Mouse (Mus musculus) kidney, embryonic 16.5 days (tissue): ENCODE results near the gene Ulk4. TPM values are rescaled to one million over a fixed set of nuclear protein-coding genes. Genes with fewer than 3 reads are reported as not detected.

Source experiments
- ATAC-seq: fragments of 200-750 bp; cut with Nextera tagmentation; 2 replicates; pipeline ENCODE4 v1.8.0; 2017; ENCODE audit warnings: moderate TSS enrichment; ENCODE audit not compliant: low FRiP score, low TSS enrichment
- H3K27ac ChIP-seq: fragments of 300-500 bp; sonication (generic); 2 replicates; pipeline ENCODE4 v1.5.1; 2014; ENCODE audit warnings: low read length
- H3K27me3 ChIP-seq: fragments of 300-500 bp; sonication (generic); 2 replicates; pipeline ENCODE4 v1.6.1; 2014; ENCODE audit warnings: low read length, control low read depth, mixed read lengths; ENCODE audit not compliant: insufficient read depth
- H3K36me3 ChIP-seq: fragments of 300-500 bp; sonication (generic); 2 replicates; pipeline ENCODE4 v1.6.1; 2014; ENCODE audit warnings: low read length, control low read depth, mixed read lengths; ENCODE audit not compliant: insufficient read depth
- H3K4me1 ChIP-seq: fragments of 300-500 bp; sonication (generic); 2 replicates; pipeline ENCODE4 v1.6.1; 2014; ENCODE audit warnings: low read length, control low read depth, mixed read lengths; ENCODE audit not compliant: insufficient read depth
- H3K4me2 ChIP-seq: fragments of 300-500 bp; sonication (generic); replicated peaks from 2 replicates; pipeline ENCODE4 v1.6.1; 2014; ENCODE audit warnings: low read depth, low read length
- H3K4me3 ChIP-seq: fragments of 300-500 bp; sonication (generic); 2 replicates; pipeline ENCODE4 v1.5.1; 2014; ENCODE audit warnings: mild to moderate bottlenecking, low read length
- H3K9ac ChIP-seq: fragments of 300-500 bp; sonication (generic); replicated peaks from 2 replicates; pipeline ENCODE4 v1.6.1; 2014; ENCODE audit warnings: low read length
- H3K9me3 ChIP-seq: fragments of 300-500 bp; sonication (generic); 2 replicates; pipeline ENCODE4 v1.6.1; 2016; ENCODE audit warnings: low read length, control low read depth
- WGBS: fragments of 180-500 bp; shearing (Covaris S2); extraction: QIAGEN DNeasy Blood & Tissue Kit; methylation state at CpG from one replicate; pipeline ENCODE4 v1.1.7; 2014; 5-methylcytosine and 5-hydroxymethylcytosine counted together
- polyA plus RNA-seq: library from polyadenylated mRNA; unstranded; fragments of >200 nt; fragmentation: Nextera tagmentation; extraction: Ambion mirVana; gene quantifications from 2 replicates; pipeline ENCODE4 v1.2.1, GENCODE M21; 2015

Ulk4 gene
- polyA plus RNA-seq, 1 experiment from 2014 or later: 148 TPM

DNA sequence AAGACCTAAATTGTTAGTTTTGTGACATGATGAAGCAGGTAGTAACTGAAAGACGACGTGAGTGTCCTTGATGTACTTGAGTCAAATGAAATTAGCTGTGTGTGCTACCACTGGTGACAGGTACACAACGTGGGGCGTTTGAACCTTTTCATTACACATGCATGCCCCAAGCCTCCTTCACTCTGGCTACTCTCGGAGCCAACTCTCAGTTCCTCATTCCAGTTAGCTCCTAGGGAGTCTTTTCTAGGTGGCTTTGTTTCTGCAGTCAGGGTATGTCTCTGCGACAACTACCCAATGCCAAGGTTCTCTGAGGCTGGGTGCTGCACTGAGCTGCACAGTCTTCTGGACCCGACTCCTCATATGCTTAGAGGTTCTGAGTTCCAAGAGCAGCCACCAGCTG is 100.6 kb downstream of the Ulk4 start:
- H3K4me3 ChIP-seq: no peak overlapping the region
- 91% methylated on average over 7 of the region's 7 CpGs for WGBS
- peaks cover 9% of the 10 kb centered on the region for H3K9me3 ChIP-seq
- H3K4me2 ChIP-seq: no peak overlapping the region
- no peaks in the 10 kb centered on the region for H3K4me1 ChIP-seq
- no peak overlapping the region for H3K9ac ChIP-seq
- no peaks in the 10 kb centered on the region for H3K27me3 ChIP-seq
- no peak for ATAC-seq
- peaks cover 8% of the 10 kb centered on the region; the same call in 1 of the 2 replicates for H3K36me3 ChIP-seq
- H3K27ac ChIP-seq: no peak overlapping the region

DNA sequence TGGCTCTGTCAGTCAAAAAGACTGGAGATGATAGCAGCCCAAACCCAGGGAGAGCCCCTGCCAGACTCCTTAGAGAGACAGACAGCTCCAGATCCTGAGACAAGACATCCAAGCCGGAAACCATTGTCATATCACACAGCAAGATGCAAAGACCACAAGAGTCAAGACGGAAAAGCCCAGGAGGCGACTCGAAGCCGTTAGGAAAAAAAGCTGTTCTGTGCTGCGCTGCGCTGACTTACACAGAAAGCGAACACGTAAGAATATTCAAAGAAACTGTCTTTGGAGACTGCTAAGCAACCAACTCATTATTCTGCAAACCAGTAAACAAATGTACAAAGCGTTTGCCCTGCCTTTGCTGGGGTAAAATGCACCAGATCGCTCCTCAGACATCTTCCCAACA is 101.8 kb downstream of the Ulk4 start:
- WGBS: 90% methylated on average over 11 of the region's 11 CpGs
- Histone ChIP-seq H3K4me1 (no peaks in the 10 kb centered on the region), H3K4me2 (no peak overlapping the region), H3K4me3 (no peak overlapping the region), H3K27ac (no peak overlapping the region), H3K27me3 (no peaks in the 10 kb centered on the region), H3K36me3 (peaks cover 8% of the 10 kb centered on the region; the same call in 1 of the 2 replicates), H3K9me3 (peaks cover 9% of the 10 kb centered on the region), H3K9ac (no peak overlapping the region)
- ATAC-seq: no peak

DNA sequence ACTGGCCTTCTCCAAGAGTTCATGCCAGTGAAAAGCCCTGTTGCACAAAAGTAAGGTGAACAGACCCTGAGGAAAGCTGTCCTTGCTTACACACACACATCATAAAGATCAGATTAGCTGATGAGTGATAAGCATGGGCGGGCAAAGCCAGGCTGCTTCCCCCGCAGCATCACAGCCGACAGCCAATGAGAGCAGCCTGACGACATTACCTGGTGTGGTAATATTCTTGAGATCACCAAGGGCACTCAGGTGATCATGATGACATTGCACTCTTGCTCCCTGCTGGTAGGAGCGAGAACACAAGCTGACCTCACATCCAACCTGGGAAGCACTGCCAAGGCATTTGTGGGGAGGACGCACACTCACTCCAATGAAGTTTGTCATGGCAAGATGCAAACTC is 104.9 kb downstream of the Ulk4 start:
- Histone ChIP-seq H3K27ac (no peak overlapping the region), H3K27me3 (no peaks in the 10 kb centered on the region), H3K9ac (no peak overlapping the region), H3K4me2 (no peak overlapping the region), H3K9me3 (no peaks in the 10 kb centered on the region), H3K4me1 (no peaks in the 10 kb centered on the region), H3K36me3 (no peaks in the 10 kb centered on the region), H3K4me3 (no peak overlapping the region)
- WGBS: 84% methylated on average over 6 of the region's 6 CpGs
- no peak for ATAC-seq

DNA sequence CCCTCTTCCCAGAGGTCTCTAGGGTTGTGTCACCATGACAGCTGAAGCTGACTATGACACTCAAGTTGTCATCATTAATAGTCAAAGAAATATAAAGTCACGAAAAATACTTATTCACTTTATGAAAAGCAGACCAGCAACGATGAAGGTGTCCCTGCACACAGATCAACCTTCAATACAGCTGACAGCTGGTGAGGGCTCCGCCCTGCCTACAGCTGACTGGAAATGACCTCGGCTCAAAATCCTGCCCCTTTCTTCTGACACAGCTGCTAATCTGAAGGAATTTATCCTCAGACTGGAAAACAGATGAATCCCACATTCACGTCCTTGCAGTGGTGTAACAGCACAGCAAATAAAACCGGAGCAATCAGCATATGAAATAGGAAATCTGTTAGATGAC is 105.4 kb downstream of the Ulk4 start:
- 80% methylated on average over 6 of the region's 6 CpGs for WGBS
- no peaks in the 10 kb centered on the region for H3K27me3 ChIP-seq
- H3K4me1 ChIP-seq: no peaks in the 10 kb centered on the region
- ATAC-seq: no peak
- no peak overlapping the region for H3K9ac ChIP-seq
- H3K4me3 ChIP-seq: no peak overlapping the region
- no peak overlapping the region for H3K4me2 ChIP-seq
- no peaks in the 10 kb centered on the region for H3K36me3 ChIP-seq
- H3K27ac ChIP-seq: no peak overlapping the region
- H3K9me3 ChIP-seq: no peaks in the 10 kb centered on the region

DNA sequence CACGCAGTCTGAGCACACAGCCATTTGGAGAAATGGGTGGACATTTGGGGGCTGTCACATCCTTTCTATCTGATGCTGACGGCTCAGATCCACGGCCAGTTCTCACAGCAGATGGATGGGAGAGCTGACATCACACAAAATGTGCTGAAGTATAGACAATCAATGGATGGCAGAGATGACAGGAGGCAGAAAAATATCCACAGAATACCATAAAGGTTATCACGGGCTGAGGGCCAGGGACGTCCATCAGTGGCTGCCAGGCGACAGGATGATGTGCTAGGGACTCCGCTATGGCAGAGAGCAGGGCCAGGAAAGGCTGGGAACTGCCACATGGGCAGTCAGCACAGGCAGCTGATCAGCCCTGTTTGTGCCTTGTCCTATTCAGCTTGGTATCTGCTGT is 112.4 kb downstream of the Ulk4 start:
- WGBS: 90% methylated on average over 7 of the region's 7 CpGs
- Histone ChIP-seq H3K9ac (no peak overlapping the region), H3K27ac (no peak overlapping the region)

DNA sequence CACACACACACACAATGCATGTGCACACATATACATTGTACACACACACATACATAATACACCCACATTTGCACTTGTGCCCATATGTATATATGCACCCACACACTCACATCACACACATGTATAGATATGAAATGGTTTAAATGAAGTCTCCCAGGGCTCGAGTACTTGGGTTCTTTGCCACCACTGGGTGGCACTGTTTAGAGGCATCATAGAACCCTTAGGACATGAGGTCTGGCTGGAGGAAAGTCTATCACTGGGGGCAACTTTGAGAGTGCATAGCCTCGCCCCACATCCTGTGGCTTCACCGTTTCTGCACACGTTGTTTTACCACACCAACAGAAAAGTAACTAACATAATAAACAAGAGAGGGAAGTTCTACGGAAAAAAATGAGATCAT is 114.2 kb downstream of the Ulk4 start:
- no peak for ATAC-seq
- H3K4me1 ChIP-seq: no peaks in the 10 kb centered on the region
- 41% methylated on average over 5 of the region's 5 CpGs for WGBS

More for the DNA sequence above, 112.4 kb downstream of the Ulk4 start:
- no peak for ATAC-seq
- Histone ChIP-seq H3K4me1 (no peaks in the 10 kb centered on the region), H3K4me2 (no peak overlapping the region), H3K4me3 (no peak overlapping the region), H3K27me3 (no peaks in the 10 kb centered on the region), H3K36me3 (0 out of 2 replicates have a peak, but pooled peaks cover 2% of the 10 kb centered on the region), H3K9me3 (no peaks in the 10 kb centered on the region)

DNA sequence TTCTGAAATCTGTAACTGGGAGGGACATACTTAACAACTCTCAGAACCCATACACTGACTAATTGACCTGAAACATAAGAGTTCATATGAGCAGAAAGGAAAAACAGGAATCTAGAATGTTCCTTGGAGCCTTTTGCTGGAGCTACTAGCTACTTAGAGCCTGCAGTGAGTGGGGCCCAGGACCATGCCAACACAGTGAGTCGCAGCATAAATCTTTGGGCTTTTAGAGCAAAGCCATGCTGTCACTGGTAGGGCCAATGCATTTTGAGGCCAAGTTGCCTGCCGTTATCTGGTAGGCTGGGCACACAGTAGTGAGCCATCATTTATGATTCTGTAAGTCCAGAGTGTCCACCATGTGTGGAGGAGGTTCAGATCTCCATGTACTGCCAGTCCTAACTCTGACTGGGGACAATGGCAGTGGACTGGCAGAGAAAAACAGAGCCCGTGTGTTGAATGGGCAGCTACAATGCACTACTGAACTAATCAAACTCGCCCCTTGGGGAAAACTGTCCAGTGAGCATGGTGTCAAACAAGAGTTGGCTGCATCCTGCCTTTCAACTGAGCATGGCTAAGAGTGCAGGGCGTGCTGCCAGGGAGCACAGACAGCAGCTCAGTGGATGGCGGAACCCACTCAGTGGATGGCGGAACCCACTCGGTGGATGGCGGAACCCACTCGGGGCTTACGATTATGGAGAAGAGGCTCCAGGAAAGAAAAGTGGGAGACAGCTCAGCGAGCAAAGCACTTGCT is 115.0 kb downstream of the Ulk4 start:
- Histone ChIP-seq H3K4me2 (no peak overlapping the region), H3K9ac (no peak overlapping the region), H3K27ac (no peak overlapping the region), H3K4me3 (no peak overlapping the region), H3K27me3 (no peaks in the 10 kb centered on the region), H3K9me3 (no peaks in the 10 kb centered on the region), H3K4me1 (no peaks in the 10 kb centered on the region), H3K36me3 (0 out of 2 replicates have a peak, but pooled peaks cover 2% of the 10 kb centered on the region)
- no peak for ATAC-seq
- WGBS: 90% methylated on average over 12 of the region's 12 CpGs

More for the DNA sequence above, 114.2 kb downstream of the Ulk4 start:
- Histone ChIP-seq H3K4me2 (no peak overlapping the region), H3K9me3 (no peaks in the 10 kb centered on the region), H3K36me3 (0 out of 2 replicates have a peak, but pooled peaks cover 2% of the 10 kb centered on the region), H3K9ac (no peak overlapping the region), H3K27ac (no peak overlapping the region), H3K27me3 (no peaks in the 10 kb centered on the region), H3K4me3 (no peak overlapping the region)

DNA sequence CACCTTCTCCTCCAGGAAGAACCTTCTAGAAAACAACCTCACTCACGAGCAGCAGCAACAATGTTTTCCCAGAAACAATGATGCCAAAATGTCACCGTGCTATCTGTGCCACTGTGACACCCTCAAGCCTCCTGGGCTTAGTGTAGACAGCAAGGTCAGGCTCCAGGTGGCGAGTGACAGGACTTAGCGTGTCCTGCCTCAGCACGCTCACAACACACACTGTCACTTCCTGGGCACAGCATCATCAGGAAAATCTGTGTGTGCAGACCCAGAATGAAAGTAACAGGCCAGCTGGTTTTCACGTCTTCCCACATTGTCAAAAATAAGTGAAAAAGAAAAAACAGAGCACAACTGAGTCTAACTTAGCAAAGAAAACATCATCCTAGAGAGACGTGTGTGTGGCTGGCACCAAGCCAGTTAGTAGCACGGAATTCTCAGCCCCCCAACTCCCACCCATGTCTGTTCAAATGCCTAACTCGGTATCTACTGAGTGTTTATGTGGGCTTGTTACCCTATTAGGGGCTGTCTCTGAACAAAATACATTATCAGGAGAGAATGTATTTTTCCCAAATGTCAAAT is 120.7 kb downstream of the Ulk4 start:
- Histone ChIP-seq H3K4me2 (no peak overlapping the region), H3K4me3 (no peak overlapping the region), H3K36me3 (0 out of 2 replicates have a peak, but pooled peaks cover 2% of the 10 kb centered on the region), H3K4me1 (peaks cover 3% of the 10 kb centered on the region; the same call in 1 of the 2 replicates), H3K27me3 (no peaks in the 10 kb centered on the region), H3K27ac (no peak overlapping the region), H3K9ac (no peak overlapping the region), H3K9me3 (no peaks in the 10 kb centered on the region)
- 40% methylated on average over 9 of the region's 9 CpGs for WGBS
- no peak for ATAC-seq

DNA sequence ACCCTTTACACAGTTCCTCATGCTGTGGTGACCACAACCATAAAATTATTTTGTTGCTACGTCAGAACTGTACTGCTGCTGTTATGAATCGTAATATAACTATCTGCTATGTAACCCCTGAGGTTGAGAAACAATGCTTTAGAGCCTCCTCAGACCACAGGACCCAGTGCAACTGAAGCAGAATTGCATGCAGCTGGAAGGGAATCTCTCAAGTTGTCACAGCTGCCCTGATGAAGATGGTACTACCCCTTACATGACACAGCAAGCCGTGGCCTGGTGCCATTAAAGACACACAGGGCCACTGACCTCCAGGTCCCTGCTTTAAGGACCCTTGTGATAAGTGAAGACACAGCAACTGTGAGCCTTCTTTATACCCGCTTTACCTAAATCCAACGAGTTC is 123.7 kb downstream of the Ulk4 start:
- Histone ChIP-seq H3K9me3 (no peaks in the 10 kb centered on the region), H3K27ac (no peak overlapping the region), H3K36me3 (0 out of 2 replicates have a peak, but pooled peaks cover 2% of the 10 kb centered on the region), H3K4me2 (no peak overlapping the region), H3K4me1 (peaks cover 3% of the 10 kb centered on the region; the same call in 1 of the 2 replicates), H3K4me3 (no peak overlapping the region), H3K27me3 (no peaks in the 10 kb centered on the region), H3K9ac (no peak overlapping the region)
- 91% methylated on average over 5 of the region's 5 CpGs for WGBS
- ATAC-seq: no peak

DNA sequence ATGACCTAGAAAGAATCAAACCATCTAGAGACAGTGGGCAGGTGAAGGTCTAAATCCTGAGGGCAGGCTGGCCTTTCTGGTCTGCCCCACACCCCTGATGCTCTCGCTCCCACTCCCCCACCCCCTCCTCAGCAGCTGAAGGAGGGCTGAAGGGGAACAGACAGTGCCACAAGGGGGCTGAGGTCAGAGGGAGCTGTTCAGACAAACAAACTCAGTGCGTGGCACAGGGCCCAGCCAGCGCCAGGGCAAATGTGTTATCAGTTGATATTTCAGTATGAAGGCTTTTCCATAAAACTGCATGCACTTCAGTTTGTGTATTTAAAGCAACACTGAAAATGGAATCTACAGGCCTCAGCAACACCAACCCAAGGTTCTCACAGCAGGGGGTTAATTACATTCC is 128.4 kb downstream of the Ulk4 start:
- Histone ChIP-seq H3K9me3 (no peaks in the 10 kb centered on the region), H3K4me2 (no peak overlapping the region), H3K4me1 (no peaks in the 10 kb centered on the region), H3K36me3 (0 out of 2 replicates have a peak, but pooled peaks cover 2% of the 10 kb centered on the region), H3K4me3 (no peak overlapping the region), H3K27ac (no peak overlapping the region), H3K9ac (no peak overlapping the region), H3K27me3 (no peaks in the 10 kb centered on the region)
- WGBS: 31% methylated on average over 3 of the region's 3 CpGs
- no peak for ATAC-seq
